Mouse (Mus musculus) CD4-positive helper T cell, adult 2 months (primary cell): ENCODE data around the gene Cenpj.

Experiments used
- DNase-seq: peaks from one replicate; pipeline ENCODE4 v3.0.0-alpha.2; 2012; ENCODE audit warnings: low read depth, missing footprints, low spot score

Gene Cenpj

DNA sequence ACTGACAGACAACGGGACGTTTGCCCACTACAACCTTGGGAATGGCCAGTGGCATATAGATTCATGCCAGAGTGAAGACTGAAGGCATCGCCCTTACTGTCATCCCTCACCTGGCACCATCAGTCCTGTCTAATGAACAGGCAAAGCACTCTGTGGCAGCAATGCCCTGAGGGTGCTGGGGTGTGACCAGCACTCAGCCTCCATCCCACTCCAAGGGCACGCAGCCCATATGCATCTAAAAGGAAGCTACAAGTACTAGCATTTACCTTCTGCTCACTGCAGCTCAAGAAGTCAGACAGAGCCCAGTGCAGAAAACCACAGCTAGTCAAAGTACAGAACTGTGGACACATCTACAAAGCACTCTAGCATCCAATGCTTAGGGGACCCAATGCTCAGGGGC lies 29.7 kb downstream of the Cenpj start:
- no peak for DNase-seq

DNA sequence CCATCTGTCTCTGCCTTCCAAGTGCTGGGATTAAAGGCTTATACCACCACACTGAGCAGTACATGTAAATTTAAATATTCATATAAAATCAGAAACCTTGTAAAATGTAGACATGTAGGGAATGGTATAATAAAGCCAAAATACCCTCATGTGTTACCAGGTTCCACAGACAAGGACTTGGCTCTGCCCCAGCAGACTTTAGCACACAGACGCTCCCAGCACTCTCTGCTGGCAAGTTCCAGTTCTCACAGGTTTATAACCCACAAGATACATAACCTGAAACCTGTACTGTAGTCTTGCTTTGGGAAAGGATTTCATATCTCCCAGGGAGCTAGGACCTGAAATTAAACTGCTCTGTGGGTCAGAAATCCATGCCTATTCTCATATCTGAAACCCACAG lies 30.3 kb downstream of the Cenpj start:
- no peak for DNase-seq

- DNase-seq: no peak
Observed at GRCm38 (mm10) chr14:56530788-56531187, 44.4 kb downstream of the Cenpj start.

GRCm38 (mm10) chr14:56514775-56515174 lies 60.5 kb downstream of the Cenpj start:
- DNase-seq: no peak

DNA sequence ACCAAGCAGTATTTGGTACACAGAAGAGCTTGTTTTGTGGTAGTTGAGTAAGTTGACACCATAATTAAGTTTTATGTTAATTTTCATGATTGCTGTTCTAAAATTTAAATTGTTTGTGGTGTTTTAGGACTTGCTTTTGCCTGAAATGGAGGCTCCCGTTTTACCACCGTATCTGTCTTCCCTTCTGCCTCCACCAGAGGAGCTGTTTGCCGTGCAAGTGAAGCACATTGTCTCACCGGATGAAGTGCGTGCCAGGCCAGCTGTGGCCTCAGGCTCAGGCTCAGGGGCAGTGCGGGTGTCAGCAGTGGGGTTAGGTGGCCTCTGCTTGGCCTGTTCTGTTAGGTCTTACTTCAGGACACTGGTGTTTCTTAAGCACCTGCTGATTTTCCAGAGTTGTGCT lies 63.1 kb downstream of the Cenpj start:
- DNase-seq: no peak

DNA sequence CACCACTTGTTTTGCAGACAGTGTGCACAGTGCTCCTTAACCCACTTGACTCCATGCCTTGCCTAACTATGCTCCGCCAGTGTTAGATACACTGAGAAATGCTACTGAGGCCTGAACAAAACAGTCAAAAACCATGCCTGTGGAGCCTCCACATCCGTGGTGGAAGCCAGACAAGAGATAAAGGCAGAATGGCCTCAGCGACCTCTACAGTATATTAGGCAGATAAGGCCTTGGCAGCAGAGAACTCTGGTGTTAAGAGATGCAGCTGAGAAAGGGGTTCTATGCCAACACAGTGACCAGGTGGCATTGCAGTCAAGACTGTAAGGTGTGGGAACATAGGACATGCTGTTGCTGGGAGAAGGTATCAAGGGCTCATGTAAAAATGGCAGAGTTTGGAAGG lies 68.5 kb downstream of the Cenpj start:
- no peak for DNase-seq

- no peak for DNase-seq
Observed at GRCm38 (mm10) chr14:56502407-56502806, 72.8 kb downstream of the Cenpj start.

DNA sequence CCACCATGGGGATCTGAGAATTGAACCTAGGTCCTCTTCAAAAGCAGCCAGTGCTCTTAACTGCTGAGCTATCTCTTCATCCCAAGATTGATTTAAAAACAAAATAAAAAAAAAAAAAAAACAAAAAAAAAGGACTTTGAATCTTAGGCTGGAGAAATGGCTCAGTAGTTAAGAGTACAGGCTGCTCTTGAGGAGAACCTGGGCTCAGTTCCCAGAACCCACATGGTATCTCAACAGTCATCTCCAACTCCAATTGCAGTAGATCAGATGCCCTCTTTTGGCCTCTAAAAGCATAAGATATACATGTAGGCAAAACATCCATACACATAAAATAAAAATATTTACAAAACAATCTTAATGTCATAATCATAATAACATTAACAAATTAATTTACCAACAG lies 85.4 kb downstream of the Cenpj start:
- no peak for DNase-seq
